Mouse (Mus musculus): ENCODE data around the gene Vps4b.

GRCm38 (mm10) chr1:106735586-106735985, 60.9 kb downstream of the Vps4b start:
- TF ChIP-seq CTCF (IDR thresholded peaks at IDR 0.05; ENCODE audit: low read depth, low read length) (peak; percentile 48), EP300 (IDR thresholded peaks at IDR 0.05; ENCODE audit: insufficient read depth, low read depth, low read length) (no peak), POLR2A (IDR thresholded peaks at IDR 0.05; ENCODE audit: insufficient read depth, low read length) (no peak)

All from ES-Bruce4 (cell line).